Mouse (Mus musculus): ENCODE data around the gene Hist1h1d.
"Not testable (repeated sequence)": the region's sequence is repeated elsewhere in the genome, so short reads cannot be mapped to it uniquely, and the experiment has no call there.

Hist1h1d gene

GRCm38 (mm10) chr13:23530181-23530900, 22.7 kb upstream of the Hist1h1d start:
- peak; percentile 69 for DNase-seq (ENCODE audit: low read depth, low spot score)

- peak; percentile 98 for DNase-seq (ENCODE audit: low read depth, low spot score)
Observed at GRCm38 (mm10) chr13:23530901-23531875, 21.9 kb upstream of the Hist1h1d start, which contains the start of gene Hist1h4h. TSS of gene Hist1h4h (plus strand) at chr13:23531050.

GRCm38 (mm10) chr13:23532262-23533075, 20.6 kb upstream of the Hist1h1d start:
- DNase-seq (ENCODE audit: low read depth, low spot score): peak; percentile 56

GRCm38 (mm10) chr13:23533560-23534367, 19.3 kb upstream of the Hist1h1d start, which contains the start of gene Hist1h2af:
TSS of gene Hist1h2af (plus strand) at chr13:23533906.
- DNase-seq (ENCODE audit: low read depth, low spot score): peak; percentile 95

GRCm38 (mm10) chr13:23534368-23535131, 18.5 kb upstream of the Hist1h1d start:
- DNase-seq (ENCODE audit: low read depth, low spot score): peak; percentile 83

DNA sequence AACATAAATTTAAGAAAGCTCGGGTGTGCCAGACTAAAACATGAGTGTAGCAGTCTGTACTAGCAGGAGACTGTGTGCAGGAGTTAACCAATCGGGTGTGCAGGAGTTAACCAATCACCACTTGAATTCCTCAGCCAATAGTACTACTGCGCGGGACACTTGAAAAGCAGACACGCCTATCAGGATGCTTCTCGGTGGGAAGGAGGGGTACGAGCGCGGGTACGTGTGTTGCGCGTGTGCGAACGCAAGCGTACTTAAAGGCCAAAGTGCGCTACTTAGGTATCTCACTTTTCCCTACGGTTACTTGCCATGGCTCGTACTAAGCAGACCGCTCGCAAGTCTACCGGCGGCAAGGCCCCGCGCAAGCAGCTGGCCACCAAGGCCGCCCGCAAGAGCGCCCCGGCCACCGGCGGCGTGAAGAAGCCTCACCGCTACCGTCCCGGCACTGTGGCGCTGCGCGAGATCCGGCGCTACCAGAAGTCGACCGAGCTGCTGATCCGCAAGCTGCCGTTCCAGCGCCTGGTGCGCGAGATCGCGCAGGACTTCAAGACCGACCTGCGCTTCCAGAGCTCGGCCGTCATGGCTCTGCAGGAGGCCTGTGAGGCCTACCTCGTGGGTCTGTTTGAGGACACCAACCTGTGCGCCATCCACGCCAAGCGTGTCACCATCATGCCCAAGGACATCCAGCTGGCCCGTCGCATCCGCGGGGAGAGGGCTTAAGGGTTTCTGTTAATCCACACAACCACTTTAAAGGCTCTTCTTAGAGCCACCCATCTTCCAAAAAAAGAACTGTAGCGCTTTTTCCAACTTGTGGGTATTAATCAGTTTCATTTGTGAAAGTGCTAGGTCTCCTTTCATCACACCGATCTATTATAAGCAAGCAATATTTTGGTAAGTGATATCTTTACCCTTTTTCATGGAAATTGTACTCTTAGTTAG, 17.7 kb upstream of the Hist1h1d start, which contains the start of gene Hist1h3g:
Hist1h3g (plus strand) TSS at position 286 of the 939 bp plus-strand sequence.
- peak; percentile 100 for DNase-seq (ENCODE audit: low read depth, low spot score)

DNA sequence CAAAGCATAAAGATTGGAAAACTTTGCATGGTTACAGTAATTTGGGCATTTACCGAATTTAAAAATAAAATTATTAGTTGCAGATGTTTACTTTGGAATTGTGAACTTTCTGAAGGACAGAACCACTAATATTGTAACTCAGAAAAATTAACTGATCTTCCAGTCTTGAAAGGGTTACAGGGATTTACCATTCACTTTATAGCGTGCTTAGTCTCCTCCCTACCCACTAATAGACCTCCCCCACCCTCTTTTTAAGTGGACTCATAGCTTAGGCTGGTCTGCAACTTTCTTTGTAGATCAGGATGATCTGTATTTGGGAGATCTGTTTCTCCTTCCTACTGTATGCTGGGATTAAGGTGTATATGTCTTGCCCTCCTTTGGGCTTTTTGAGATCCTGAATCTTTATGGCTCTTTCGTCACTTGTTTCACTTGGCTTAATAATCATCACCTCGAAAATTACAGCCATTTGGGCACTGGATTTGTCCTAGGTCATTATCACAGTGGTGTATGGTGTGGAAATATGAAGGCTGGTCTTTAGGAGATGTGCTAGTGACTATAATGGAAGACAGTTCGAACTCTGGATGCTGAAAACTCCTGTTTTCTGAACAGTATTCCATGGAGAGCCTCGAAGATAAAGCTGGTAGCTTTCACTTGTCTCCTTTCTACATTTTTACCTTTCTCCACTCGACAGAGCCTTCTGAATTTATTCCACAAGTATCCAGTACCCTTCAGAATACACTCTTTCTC, 16.8 kb upstream of the Hist1h1d start:
- DNase-seq (ENCODE audit: low read depth, low spot score): peak; percentile 73

- peak; percentile 17 for DNase-seq (ENCODE audit: low read depth, low spot score)
Observed at GRCm38 (mm10) chr13:23537006-23537710, 15.9 kb upstream of the Hist1h1d start.

- peak; percentile 11 for DNase-seq (ENCODE audit: low read depth, low spot score)
Observed at GRCm38 (mm10) chr13:23538249-23538648, 14.8 kb upstream of the Hist1h1d start.

- DNase-seq (ENCODE audit: low read depth, low spot score): not testable (repeated sequence)
Observed at GRCm38 (mm10) chr13:23539821-23540220, 13.2 kb upstream of the Hist1h1d start.

DNA sequence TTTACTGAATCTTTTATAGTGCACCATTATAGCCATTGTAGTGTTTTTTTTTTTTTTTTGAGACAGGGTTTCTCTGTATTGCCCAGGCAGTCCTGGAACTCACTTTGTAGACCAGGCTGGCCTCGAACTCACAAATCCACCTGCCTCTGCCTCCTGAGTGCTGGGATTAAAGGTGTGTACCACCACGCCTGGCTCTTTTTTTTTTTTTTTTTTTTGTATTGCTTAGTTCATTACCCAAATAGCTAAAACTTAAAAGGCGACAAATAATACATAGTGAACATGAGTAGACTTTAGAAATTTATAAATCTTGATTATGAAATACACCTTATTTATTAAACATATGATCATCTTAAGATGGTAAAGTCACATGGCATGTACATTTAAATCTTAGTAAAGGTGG, 11.6 kb upstream of the Hist1h1d start:
- DNase-seq (ENCODE audit: low read depth, low spot score): no peak

DNA sequence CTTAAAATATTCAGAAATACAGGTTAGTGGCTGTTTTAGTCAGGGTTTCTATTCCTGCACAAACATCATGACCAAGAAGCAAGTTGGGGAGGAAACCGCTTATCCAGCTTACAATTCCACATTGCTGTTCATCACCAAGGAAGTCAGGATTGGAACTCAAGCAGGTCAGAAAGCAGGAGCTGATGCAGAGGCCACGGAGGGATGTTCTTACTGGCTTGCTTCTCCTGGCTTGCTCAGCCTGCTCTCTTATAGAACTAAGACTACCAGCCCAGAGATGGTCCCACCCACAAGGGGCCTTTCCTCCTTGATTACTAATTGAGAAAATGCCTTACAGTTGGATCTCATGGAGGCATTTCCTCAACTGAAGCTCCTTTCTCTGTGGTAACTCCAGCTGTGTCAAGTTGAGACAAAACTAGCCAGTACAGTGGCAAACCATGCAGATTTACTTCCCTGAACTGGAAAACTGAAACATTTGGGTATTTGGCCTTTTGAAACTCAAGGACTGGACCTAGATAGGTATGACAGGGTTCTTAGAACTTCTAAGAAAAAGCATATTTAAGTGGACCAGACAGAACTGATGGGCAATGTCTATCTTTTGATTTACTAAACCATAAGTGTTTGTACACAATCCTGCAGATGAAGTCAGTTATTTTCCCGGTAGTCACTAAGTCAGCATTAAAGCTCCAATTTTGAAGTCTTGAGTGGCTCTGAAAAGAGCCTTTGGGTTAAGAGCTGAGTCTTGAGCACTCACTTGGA, 10.7 kb upstream of the Hist1h1d start:
- DNase-seq (ENCODE audit: low read depth, low spot score): peak; percentile 61

DNA sequence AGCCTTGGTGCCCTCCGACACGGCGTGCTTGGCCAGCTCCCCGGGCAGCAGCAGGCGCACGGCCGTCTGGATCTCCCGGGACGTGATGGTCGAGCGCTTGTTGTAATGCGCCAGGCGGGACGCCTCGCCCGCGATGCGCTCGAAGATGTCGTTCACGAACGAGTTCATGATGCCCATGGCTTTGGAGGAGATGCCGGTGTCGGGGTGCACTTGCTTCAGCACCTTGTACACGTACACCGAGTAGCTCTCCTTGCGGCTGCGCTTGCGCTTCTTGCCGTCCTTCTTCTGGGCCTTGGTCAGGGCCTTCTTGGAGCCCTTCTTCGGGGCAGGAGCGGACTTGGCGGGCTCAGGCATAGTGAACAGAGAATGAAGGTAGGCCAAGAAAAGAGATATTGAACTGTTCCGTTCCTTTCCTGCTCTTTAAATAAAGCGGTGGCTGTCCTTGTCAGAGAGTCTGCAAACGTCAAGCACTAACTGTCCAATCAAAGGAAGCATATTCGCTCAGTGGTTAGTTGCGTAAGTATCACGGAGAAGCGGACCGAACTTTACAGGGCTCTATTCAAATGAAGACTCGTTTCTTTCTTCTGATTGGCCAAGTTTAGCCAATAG, 10.0 kb upstream of the Hist1h1d start, which contains the start of gene Hist1h2bh:
Hist1h2bh (minus strand) TSS at position 394 of the 609 bp plus-strand sequence.
- DNase-seq (ENCODE audit: low read depth, low spot score): peak; percentile 99

GRCm38 (mm10) chr13:23543965-23544786, 8.9 kb upstream of the Hist1h1d start, which contains the start of gene Hist1h3f:
TSS of gene Hist1h3f (plus strand) at chr13:23544052.
- peak; percentile 97 for DNase-seq (ENCODE audit: low read depth, low spot score)

DNA sequence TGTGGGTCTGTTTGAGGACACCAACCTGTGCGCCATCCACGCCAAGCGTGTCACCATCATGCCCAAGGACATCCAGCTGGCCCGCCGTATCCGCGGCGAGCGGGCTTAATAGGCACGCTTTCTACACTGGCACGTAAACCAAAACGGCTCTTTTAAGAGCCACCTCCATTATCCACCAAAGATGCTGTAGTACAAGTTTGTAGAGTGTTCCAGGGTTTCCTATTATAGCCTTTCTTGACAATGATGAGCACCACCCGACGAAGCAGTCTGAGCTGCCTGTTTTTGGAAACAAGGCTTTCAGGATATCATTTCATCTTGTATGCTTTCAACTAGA, 8.3 kb upstream of the Hist1h1d start:
- not testable (repeated sequence) for DNase-seq (ENCODE audit: low read depth, low spot score)

Data from ES-CJ7 (cell line).